Mouse (Mus musculus) liver, postnatal 0 days (tissue): ENCODE measurements around the gene Cadm2.

Experiments used
- CTCF ChIP-seq: sonication (generic); IDR thresholded peaks from 2 replicates; pipeline ENCODE4 v1.5.1; 2016; ENCODE audit warnings: antibody characterized with exemption, low read depth
- EP300 ChIP-seq: IDR thresholded peaks from 2 replicates; pipeline ENCODE4 v1.6.1; 2016; ENCODE audit warnings: antibody characterized with exemption, low read depth, mild to moderate bottlenecking

DNA sequence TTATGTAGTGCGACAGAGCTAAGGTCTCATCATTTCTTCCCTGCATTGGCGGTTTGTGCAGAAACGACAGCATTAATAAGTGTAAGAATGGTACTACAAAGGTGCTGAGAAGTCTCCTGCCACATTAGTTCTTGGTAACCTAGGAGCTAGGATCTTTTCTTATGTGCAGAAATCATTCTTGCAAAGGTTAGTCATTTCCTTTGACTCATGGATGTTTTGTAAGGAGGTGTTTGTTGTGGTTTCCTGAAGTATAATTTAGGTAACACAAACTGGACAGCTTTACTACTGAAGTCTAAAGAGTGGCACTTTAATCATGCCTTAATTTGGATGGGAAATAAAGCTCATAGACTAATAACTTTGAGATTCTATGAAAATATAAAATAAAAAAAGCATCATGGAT is 153.7 kb downstream of the Cadm2 start:
- TF ChIP-seq CTCF, result no peak
- TF ChIP-seq EP300, result no peak
